Mouse (Mus musculus) G1E (cell line): ENCODE measurements at regions not wholly inside any gene's neighbourhood (a gene's known extent, or its start where the extent isn't known, plus 50 kb on each side); places are given as distances from the start of the nearest gene placed in this dataset.

Source experiments
- GATA1 ChIP-seq: IDR thresholded peaks from 2 replicates; pipeline ENCODE4 v1.6.1; 2012; ENCODE audit warnings: borderline replicate concordance, low read length, inconsistent platforms, mixed read lengths
- TAL1 ChIP-seq: conservative IDR thresholded peaks from 2 replicates; pipeline ENCODE4 v1.6.1; 2012; ENCODE audit warnings: low read depth, low read length, inconsistent platforms, mixed read lengths

DNA sequence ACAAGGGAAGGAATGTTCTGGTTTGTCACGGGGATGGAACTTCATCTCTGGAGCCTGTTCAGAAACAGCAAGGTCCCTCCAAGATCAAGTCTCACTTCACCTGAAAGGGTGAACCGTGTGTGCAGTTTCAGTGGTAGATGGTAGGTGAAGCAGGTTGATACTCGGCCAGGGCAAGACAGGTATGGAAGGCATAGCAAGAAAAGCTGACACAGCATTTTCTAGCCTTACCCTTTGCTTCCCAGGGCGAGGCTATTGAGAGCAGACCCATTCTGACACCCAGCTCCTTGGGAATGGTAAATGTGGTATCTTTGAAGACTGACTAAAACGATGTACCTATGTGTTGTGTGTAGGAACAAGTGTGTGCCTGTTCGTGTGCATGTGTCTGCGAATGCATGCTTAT lies 724.9 kb upstream of the 3110018I06Rik start:
- TF ChIP-seq TAL1 (no peak), GATA1 (no peak)
